Mouse (Mus musculus): ENCODE data around the gene Smim14. TPM values are rescaled to one million over a fixed set of nuclear protein-coding genes. Genes with fewer than 3 reads are reported as not detected.
"Not testable (repeated sequence)": the region's sequence is repeated elsewhere in the genome, so short reads cannot be mapped to it uniquely, and the experiment has no call there.

Smim14 gene
- polyA plus RNA-seq, 1 experiment from 2014 or later: 45.5 TPM

DNA sequence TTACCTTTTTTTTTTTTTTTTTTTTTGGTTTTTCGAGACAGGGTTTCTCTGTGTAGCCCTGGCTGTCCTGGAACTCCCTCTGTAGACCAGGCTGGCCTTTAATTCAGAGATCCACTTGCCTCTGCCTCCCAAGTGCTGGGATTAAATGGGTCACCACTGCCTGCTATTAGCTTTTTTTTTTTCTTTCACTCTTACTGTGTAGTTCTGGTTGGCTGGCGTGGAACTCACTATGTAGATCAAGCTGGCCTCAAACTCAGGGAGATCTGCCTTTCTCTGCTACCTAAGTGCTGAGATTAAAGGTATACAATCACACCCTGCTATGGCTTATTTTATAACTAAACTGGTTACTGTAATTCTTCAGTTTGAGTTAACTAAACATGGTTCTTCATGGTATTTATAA lies 50.5 kb downstream of the Smim14 start:
- no peak overlapping the region for H3K4me3 ChIP-seq
- H3K9me3 ChIP-seq (replicated peaks): no peaks in the 10 kb centered on the region
- ATAC-seq: no peak
- no peak overlapping the region for H3K9ac ChIP-seq
- no peak overlapping the region for H3K27ac ChIP-seq
- no peaks in the 10 kb centered on the region for H3K36me3 ChIP-seq
- peaks cover 19% of the 10 kb centered on the region for H3K4me1 ChIP-seq
- no peak overlapping the region for H3K4me2 ChIP-seq
- 65% methylated on average over 2 of the region's 2 CpGs for WGBS (ENCODE audit: insufficient replicate concordance)
- peaks cover 19% of the 10 kb centered on the region; the same call in 1 of the 2 replicates for H3K27me3 ChIP-seq (replicated peaks)

DNA sequence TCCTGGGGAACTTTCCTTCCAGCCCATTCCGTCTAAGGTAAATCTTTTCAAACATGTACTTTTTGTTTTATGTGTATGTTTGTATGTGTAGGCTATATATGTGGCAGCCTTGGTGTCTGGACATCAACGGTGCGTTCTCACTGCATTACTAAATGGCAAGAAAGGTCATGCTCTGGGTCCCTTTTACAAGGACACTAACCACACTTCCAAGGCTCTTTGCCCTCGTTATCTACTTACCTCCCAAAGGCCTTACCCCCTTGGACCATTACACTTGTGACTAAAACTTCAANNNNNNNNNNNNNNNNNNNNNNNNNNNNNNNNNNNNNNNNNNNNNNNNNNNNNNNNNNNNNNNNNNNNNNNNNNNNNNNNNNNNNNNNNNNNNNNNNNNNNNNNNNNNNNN lies 54.0 kb downstream of the Smim14 start:
- H3K9me3 ChIP-seq (replicated peaks): no peaks in the 10 kb centered on the region
- no peak overlapping the region for H3K4me2 ChIP-seq
- no peak overlapping the region for H3K27ac ChIP-seq
- H3K9ac ChIP-seq: no peak overlapping the region
- 71% methylated on average over 4 of the region's 4 CpGs for WGBS (ENCODE audit: insufficient replicate concordance)
- no peak for ATAC-seq
- no peak overlapping the region for H3K4me3 ChIP-seq
- peaks cover 39% of the 10 kb centered on the region for H3K4me1 ChIP-seq
- H3K27me3 ChIP-seq (replicated peaks): no peaks in the 10 kb centered on the region
- no peaks in the 10 kb centered on the region for H3K36me3 ChIP-seq

DNA sequence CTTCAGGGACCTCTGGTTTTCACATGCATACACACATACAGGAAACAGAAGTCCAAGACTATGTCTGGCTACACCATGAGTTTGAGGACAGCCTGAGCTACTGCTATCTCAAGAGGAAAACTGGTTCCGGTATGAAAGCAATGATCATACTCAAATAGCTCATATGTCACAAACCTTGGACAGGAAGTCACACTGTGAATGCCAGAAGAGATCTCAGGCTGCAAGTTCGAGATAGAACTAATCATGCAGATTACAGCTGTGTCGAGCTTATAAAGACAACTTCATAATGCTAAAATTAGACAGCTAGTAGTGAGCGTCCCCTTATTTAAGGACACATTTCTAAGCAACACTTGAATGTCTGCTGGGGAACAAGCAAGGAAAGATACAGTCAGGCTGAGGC lies 56.5 kb downstream of the Smim14 start:
- Histone ChIP-seq H3K4me1 (peaks cover 55% of the 10 kb centered on the region), H3K9me3 (replicated peaks) (no peaks in the 10 kb centered on the region), H3K27me3 (replicated peaks) (no peaks in the 10 kb centered on the region), H3K27ac (0 out of 2 replicates have a peak overlapping the region, but pooled peaks have one; percentile 9), H3K9ac (no peak overlapping the region), H3K4me2 (no peak overlapping the region), H3K4me3 (no peak overlapping the region), H3K36me3 (no peaks in the 10 kb centered on the region)
- 16% methylated on average over 4 of the region's 4 CpGs for WGBS (ENCODE audit: insufficient replicate concordance)
- peak; percentile 50 for ATAC-seq

DNA sequence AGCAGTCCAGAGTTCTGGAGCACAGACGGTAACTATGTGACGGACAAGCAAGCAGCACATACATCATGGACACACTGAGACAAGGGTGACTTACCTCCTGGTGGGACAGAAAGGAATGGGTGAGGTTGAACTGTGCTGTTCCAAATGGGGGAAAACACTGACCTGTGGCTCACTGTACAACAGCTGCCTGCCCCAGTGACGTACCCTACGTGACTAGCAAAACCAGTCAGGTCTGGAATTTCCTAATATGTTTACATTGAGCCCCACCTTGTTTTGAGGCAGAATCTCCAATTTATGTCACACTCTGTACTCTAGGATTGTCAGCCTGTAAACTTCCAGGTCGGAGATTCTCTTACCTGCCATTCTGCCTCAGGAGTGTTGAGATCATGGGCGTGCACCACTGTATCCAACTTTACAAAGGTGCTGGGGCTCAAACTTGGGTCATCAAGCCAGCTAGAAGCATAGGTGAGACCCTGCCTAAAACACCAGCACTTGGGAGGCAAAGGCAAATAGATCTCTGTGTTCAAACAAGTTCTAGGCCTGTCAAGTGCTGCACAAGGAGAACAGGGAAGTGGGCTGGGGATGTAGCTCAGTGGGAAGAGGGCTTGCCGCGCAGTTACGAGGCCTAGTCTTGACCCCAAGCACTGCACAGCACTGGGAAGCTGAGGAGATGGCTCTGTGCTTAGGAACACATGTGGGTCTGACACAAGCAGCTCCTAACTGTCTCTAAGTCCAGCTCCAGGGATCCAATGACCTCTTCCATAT lies 57.1 kb downstream of the Smim14 start:
- H3K27ac ChIP-seq: no peak overlapping the region
- ATAC-seq: no peak
- no peaks in the 10 kb centered on the region for H3K27me3 ChIP-seq (replicated peaks)
- peaks cover 60% of the 10 kb centered on the region for H3K4me1 ChIP-seq
- H3K36me3 ChIP-seq: no peaks in the 10 kb centered on the region
- H3K4me3 ChIP-seq: no peak overlapping the region
- 75% methylated on average over 9 of the region's 9 CpGs for WGBS (ENCODE audit: insufficient replicate concordance)
- no peaks in the 10 kb centered on the region for H3K9me3 ChIP-seq (replicated peaks)
- peak overlapping the region; percentile 1; the same call in 1 of the 2 replicates for H3K9ac ChIP-seq
- no peak overlapping the region for H3K4me2 ChIP-seq

DNA sequence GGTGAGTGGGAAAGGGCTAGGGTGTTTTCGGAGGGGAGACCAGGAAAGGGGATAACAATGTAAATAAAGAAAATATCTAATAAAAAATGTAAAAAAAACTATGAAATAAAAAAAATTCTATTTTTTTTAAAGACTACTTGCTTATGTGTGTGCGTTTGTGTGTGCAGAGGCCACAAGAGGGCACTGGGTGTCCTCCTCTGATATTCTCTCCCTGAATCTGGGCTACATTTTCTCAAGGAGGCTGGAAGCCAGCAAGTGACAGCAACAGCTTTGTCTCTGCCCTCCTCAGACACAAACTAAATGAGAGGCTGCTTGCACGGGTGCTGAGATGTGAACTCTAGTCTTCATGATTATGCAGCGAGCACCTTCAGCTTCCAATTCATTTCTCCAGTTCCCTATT lies 58.8 kb downstream of the Smim14 start:
- H3K4me1 ChIP-seq: peaks cover 54% of the 10 kb centered on the region
- no peak overlapping the region for H3K4me3 ChIP-seq
- 66% methylated on average over 4 of the region's 4 CpGs for WGBS (ENCODE audit: insufficient replicate concordance)
- no peak for ATAC-seq
- H3K36me3 ChIP-seq: no peaks in the 10 kb centered on the region
- no peaks in the 10 kb centered on the region for H3K9me3 ChIP-seq (replicated peaks)
- H3K9ac ChIP-seq: no peak overlapping the region
- no peak overlapping the region for H3K27ac ChIP-seq
- H3K27me3 ChIP-seq (replicated peaks): no peaks in the 10 kb centered on the region
- H3K4me2 ChIP-seq: no peak overlapping the region

DNA sequence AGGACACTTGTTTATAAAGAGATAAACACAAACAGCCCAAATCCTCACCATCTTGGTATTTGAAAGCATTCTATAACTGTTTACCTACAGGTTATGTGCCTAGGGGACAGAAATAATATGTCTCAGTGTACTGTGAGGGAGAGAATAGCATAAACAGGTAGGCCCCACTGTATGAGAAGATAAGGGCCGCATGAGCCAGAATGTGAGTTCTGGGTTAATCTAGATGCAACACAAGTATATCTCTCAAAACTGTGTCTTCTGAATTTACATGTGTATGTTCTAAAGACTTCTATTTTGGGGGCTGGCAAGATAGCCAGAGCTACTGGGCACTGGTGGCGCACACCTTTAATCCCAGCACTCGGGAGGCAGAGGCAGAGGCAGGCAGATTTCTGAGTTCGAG lies 60.2 kb downstream of the Smim14 start:
- not testable (repeated sequence) for H3K9me3 ChIP-seq (replicated peaks); H3K4me3 ChIP-seq; H3K9ac ChIP-seq; H3K4me2 ChIP-seq; H3K27me3 ChIP-seq (replicated peaks); H3K36me3 ChIP-seq
- H3K4me1 ChIP-seq: peaks cover 54% of the 10 kb centered on the region
- peak overlapping the region; percentile 67 for H3K27ac ChIP-seq
- ATAC-seq: peak; percentile 82
- WGBS (ENCODE audit: insufficient replicate concordance): 35% methylated on average over 4 of the region's 4 CpGs

DNA sequence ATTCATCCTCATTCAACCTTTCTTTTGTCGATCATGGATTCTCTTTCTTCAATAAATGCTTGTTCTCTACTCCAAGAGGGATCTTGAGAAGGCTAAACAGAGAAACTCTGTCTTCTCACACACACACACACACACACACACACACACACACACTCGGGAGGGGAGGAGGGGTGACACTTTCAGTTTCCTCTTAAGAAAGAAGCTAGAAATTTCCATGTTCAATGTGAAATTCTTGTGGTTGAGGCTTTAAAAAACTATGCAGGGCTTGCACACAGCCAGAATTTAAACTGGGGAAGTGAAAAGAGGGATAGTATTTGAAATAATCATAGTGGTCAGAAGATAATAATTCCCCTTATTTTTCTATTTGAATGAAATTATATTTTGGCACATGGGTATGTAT lies 61.2 kb downstream of the Smim14 start:
- H3K4me3 ChIP-seq: no peak overlapping the region
- WGBS (ENCODE audit: insufficient replicate concordance): 39% methylated on average over 2 of the region's 2 CpGs
- no peak overlapping the region for H3K4me2 ChIP-seq
- H3K36me3 ChIP-seq: no peaks in the 10 kb centered on the region
- no peak overlapping the region for H3K9ac ChIP-seq
- no peak for ATAC-seq
- no peaks in the 10 kb centered on the region for H3K27me3 ChIP-seq (replicated peaks)
- peaks cover 52% of the 10 kb centered on the region for H3K4me1 ChIP-seq
- 0 out of 2 replicates have a peak overlapping the region, but pooled peaks have one; percentile 12 for H3K27ac ChIP-seq
- H3K9me3 ChIP-seq (replicated peaks): no peaks in the 10 kb centered on the region

DNA sequence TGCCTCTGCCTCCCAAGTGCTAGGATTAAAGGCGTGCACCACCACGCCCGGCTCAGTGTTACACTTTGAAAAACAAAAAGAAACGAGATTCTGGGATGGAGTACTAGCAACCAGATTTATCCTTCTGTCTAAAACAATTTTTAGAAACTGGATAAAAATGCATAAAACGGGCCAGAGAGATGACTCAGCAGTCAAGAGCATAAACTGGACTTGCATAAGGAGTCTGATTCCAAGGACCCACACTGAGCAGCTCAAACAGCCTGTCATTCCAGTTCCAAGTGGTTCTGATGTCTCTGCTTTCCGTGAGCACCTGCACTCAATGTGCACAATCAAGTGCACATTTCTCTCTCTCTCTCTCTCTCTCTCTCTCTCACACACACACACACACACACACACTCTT lies 67.2 kb downstream of the Smim14 start:
- H3K9me3 ChIP-seq (replicated peaks): no peaks in the 10 kb centered on the region
- no peak overlapping the region for H3K4me2 ChIP-seq
- H3K27ac ChIP-seq: no peak overlapping the region
- H3K36me3 ChIP-seq: peaks cover 20% of the 10 kb centered on the region
- ATAC-seq: no peak
- H3K9ac ChIP-seq: no peak overlapping the region
- 0 out of 2 replicates have a peak, but pooled peaks cover 1% of the 10 kb centered on the region for H3K4me1 ChIP-seq
- H3K27me3 ChIP-seq (replicated peaks): no peaks in the 10 kb centered on the region
- no peak overlapping the region for H3K4me3 ChIP-seq
- 68% methylated on average over 6 of the region's 6 CpGs for WGBS (ENCODE audit: insufficient replicate concordance)

DNA sequence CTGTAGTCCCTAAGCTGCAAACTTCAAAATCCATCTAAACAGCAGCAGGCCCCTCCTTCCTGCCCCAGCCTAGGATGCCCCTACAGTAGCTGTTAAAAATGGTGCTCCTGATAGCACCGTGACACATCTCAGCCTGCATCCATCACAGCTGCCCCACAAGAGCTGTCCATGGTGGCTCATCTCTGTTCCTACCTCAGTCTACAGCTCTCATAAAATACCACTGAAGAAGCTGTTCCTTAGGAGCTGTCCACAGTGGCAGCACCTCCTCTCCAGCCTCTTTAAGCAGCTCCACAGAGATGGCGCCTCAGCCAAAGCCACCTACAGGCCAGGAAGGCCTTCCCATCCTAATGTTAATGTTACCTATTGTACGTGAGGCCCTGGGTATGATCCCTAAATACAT lies 70.1 kb downstream of the Smim14 start:
- Histone ChIP-seq H3K4me1 (no peaks in the 10 kb centered on the region), H3K9ac (no peak overlapping the region), H3K4me2 (no peak overlapping the region), H3K9me3 (replicated peaks) (no peaks in the 10 kb centered on the region), H3K27ac (no peak overlapping the region), H3K27me3 (replicated peaks) (no peaks in the 10 kb centered on the region), H3K36me3 (peaks cover 20% of the 10 kb centered on the region), H3K4me3 (no peak overlapping the region)
- WGBS (ENCODE audit: insufficient replicate concordance): 55% methylated on average over 3 of the region's 3 CpGs
- ATAC-seq: no peak

DNA sequence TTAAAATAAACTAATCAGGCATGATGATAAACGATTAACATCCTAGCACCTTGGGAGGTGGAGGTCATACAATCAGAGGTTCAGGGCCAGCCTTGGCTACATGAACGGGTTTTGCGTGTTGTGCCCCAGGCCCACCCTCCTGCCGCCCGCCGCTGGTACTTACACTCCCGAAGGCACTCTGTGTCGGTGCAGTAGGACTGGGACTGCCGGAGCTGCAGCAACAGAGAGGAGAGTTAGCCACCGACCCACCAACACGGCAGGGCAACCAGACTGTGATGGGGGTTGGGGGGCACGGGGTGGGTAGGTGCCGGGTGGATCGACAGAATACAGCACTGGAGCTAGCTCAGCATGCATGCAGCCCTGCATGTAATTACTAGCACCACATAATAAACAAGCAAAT lies 76.6 kb downstream of the Smim14 start:
- no peak for ATAC-seq
- Histone ChIP-seq H3K4me3 (no peak overlapping the region), H3K27me3 (replicated peaks) (no peaks in the 10 kb centered on the region), H3K27ac (no peak overlapping the region), H3K4me2 (no peak overlapping the region), H3K4me1 (no peaks in the 10 kb centered on the region), H3K9me3 (replicated peaks) (no peaks in the 10 kb centered on the region), H3K36me3 (no peaks in the 10 kb centered on the region), H3K9ac (no peak overlapping the region)
- WGBS (ENCODE audit: insufficient replicate concordance): 78% methylated on average over 14 of the region's 14 CpGs

DNA sequence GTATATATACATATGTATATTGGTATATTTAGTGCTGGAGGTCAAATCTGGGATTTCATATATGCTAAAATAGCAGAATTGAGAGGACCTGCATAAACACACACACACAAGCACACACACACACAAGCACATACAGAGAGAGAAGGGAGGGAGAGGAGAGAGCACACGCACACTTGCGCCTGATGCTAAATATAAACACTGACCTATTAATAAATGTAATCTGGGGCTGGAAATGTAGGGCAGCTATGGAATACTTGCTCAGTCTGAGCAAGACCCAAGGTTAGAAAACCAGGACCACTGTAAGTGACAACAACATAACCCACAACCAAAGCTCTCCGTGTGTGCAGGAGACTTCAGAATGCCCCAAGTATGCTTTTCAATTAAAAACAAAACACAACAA lies 77.5 kb downstream of the Smim14 start:
- WGBS (ENCODE audit: insufficient replicate concordance): 76% methylated on average over 3 of the region's 3 CpGs
- Histone ChIP-seq H3K27me3 (replicated peaks) (no peaks in the 10 kb centered on the region), H3K9me3 (replicated peaks) (no peaks in the 10 kb centered on the region), H3K4me2 (no peak overlapping the region), H3K36me3 (no peaks in the 10 kb centered on the region), H3K4me1 (no peaks in the 10 kb centered on the region), H3K9ac (no peak overlapping the region), H3K4me3 (no peak overlapping the region), H3K27ac (no peak overlapping the region)
- ATAC-seq: no peak

DNA sequence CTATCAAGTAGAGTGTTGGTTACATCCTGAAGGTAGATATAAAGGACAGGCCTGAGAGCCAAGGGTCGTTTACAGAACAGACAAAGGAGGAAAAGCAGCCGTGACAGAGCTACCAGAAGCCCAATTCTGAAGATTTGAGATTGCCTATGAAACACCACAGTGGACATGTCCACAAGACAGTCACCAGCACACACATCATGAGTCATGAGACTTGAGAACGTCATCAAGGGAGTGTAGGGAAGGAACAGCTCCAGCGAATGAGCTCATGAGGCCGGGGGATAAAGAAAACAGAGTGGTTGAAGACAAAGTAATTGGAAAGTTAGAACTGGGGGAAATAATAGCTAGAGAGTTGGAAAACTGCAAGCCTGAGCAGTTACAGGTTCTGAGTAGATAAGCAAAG lies 79.1 kb downstream of the Smim14 start:
- Histone ChIP-seq H3K9ac (no peak overlapping the region), H3K36me3 (no peaks in the 10 kb centered on the region), H3K4me3 (no peak overlapping the region), H3K9me3 (replicated peaks) (no peaks in the 10 kb centered on the region), H3K27ac (no peak overlapping the region), H3K4me1 (no peaks in the 10 kb centered on the region), H3K4me2 (no peak overlapping the region), H3K27me3 (replicated peaks) (no peaks in the 10 kb centered on the region)
- no peak for ATAC-seq
- WGBS (ENCODE audit: insufficient replicate concordance): 53% methylated on average over 5 of the region's 5 CpGs
